Mouse (Mus musculus) mouse trophoblast stem cell (cell line): ENCODE data around the gene Fkbp6.

Source experiments
- in situ Hi-C, 2 experiments: fragments of 300-500 bp; cut with MseI, MboI; formaldehyde crosslinking; loops; 2 replicates in 1 of 2; 3 replicates in 1 of 2; pipeline ENCODE4 v1.15.1; 2025

Fkbp6 gene

DNA sequence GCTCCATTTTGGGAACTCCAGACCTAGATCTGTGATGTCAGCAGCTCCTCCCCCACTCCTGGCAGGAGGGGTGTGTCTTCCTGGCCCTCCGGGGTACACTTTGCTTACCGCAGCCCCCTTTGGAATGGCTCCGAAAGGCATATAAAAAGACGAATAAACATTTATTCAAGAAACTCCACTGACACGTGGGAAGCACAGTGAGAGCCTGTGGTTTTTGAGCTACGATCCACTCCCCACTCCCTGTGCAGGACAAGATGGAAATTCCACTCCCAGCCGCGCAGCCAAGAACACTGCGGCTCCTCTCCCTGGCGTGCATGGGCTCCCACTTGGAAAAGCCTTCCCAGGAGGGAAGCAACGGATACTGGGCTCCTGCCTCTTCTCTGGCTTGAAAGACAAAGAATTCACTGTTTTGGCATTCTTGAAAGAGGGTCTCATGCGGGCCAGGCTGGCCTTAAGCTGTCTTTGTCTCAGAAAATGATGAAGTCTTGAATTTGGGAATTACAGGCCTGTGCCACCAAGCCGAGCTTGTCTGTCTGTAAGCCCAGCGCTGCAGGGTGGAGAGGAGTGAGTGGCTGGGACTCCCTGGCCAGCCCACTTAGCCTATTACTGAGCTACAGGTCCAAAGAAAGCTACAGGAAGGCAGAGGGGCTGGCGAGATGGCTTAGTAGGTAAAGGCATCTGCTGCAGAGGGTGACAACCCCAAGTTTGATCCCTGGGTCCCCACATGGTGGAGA, 75.0 kb downstream of the Fkbp6 start:
- in situ Hi-C loops: no loop called here

DNA sequence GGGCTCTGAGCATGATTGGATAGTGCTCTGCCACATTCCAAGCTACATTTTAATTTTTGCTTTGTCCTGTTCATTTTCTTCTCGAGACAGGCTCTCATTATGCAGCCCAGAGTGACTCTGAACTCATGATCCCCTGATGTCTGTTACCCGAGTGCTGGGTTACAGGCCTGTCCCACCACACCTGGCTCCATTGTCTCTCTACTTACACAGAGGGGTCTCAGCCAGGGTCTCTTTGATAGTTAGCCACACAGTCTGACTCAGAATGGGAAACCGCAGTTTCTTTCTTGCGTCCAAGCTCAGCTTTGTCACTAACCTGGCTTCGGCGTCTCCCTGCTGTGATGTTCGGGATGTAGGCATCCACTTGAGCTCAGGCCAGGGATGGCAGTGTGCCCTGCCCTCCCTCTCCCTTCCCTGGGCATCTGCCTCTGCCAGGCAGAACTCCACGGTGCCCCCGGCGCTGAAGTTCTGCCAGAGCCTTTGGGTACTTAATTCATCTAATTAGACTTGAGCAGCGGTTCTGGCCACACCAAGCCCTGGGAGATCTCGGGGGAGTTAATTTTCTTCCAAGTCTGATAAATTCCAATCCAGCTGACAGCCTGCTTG, 78.2 kb downstream of the Fkbp6 start:
- in situ Hi-C loops: no loop called here

DNA sequence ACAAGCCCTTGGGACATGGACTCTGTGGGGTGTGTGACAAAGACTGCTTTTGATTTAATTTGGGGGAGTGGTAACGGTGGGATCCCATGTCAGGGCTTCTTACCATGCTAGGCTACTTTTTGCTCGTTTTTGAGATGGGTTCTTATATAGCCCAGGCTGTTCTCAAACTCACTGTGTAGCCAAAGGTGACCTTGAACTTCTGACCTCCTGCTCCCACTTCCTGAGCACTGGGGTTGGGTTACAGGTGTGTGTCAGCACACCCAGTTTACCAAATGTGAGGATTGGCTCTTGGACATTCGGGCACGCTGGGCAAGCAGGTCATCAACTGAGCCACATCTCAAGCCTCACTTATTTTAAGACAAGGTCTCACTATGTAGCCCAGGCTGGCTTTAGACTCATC, 79.5 kb downstream of the Fkbp6 start:
- in situ Hi-C loops: no loop called here

DNA sequence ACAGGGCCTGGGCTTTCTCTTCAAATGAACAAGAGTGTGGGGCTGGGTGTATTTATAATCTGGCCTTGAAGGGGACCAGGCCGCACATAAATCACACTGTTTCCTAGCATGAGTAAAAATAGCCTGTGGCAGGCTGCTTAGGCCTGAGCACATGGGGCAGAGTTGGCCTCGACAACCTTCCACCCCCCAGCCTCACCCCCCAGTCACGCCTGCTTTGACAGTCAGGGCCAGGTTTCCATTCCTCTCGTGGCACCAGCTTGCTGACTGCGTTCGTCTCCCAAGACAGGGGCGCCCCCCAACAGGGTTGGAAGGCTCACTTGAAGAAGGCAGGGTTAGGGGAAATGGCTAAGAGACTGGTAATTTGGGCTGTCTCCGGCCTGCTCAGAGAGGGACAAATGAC, 80.4 kb downstream of the Fkbp6 start:
- in situ Hi-C loops: no loop called here

DNA sequence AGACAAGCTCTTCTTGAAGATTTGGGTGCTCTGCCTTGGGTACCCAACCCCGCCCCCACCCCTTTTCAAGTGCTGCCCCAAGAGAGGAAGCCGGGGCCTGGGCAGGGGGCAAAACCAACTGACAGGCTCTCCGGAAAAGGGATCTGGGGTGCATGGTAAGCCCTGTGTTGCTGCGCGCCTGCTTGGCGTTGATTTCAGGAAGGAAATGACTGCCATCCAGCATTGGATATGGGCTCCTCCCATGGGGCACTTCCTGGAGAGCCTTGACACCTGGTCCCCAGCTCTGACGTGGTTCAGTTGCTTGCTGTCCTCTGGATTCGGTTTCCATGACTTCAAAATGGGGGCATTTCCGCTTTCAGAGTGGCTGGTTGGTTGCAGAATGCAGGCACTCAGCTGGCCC, 85.3 kb downstream of the Fkbp6 start:
- in situ Hi-C loops: no loop called here

DNA sequence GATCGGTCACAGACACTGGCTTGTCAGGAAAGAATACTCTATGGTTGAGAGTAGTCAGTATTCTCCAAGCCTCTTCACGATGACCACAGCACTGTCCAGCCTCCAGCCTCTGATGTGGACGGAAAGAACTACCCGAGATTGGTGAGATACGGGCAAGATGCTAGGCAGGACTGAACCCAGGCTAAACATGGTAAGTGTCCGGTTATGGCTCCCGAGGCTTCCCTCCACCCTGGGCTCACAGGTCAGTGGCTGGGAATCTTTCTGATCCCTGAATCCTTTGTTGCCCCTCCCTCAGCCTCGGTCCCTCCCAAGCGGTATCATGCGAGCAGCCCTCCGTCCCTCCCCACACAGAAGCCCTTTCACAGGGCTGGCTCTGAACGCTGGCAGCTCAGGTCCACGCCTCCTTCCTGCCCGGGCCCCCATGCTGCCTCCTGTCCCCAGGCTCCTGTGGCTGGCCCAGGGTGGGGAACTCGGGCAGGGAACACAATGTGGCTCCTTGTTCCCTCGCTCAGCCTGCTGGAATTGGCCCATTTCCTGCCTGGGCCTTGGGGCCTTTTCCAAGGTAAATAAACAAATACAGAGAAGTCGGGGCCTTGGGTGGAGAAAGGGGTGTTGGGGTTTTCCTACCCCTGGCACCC, 85.9 kb downstream of the Fkbp6 start:
- in situ Hi-C loops: no loop called here

DNA sequence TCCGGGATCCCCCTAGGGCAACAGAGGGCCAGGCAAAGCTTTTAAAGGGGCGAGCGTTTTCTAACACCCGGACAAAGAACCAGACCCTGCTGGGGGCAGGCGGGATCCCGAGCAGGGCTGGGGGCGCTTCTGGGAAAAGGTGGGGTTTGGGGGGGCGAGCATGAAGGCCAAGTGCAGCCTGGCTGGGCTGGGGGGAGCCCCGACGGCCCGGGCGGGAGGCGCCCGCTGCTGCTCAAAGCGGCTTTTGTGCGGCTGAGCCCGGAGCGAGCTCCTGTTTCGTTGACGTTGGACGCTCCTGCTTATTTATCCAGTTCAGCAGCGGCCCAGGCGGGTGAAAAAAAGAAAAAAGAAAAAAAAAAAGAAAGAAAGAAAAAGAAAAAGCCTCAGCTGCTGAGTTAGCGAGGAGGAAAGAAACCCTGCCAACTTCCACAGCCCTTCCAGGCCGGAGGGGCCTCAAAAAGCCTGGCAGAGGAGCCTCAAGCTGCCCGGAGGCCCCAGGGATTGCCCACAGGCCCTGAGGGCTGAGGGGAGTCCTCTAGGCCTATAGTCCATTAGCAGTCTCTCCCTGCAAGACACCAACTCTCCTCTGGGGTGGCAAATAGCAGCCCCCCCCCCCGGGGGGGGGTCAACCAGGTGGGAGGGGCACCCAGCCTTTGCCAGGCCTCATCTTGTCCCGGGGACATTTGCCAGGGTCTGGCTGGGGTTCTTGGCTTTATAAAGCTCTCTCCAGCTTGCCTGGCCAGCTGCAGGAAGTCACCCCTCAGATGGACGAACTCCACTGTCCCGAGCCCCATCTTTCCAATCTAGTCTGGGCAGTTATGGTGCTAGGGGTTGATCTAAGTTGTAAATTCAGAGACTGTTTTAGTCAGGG, 91.3 kb downstream of the Fkbp6 start:
- in situ Hi-C loops: no loop called here

DNA sequence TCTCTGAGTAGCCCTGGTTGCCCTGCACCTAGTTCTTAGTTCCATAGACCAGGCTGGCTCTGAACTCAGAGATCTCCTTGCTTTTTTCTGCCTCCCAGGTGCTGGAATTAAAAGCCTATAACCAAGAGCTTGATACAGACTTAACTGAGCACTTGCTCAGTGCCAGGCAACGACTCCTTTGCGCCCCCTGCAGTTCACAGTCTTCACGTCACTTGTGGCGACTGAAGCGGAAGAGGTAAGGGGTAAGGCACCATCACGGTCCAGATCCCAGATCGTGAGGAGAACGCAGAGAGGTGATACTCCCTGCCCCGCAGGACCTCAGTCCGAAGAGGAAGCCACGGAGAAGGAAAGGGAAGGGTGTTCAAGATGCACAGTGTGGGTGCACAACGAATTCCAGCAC, 92.3 kb downstream of the Fkbp6 start:
- in situ Hi-C loops: no loop called here

DNA sequence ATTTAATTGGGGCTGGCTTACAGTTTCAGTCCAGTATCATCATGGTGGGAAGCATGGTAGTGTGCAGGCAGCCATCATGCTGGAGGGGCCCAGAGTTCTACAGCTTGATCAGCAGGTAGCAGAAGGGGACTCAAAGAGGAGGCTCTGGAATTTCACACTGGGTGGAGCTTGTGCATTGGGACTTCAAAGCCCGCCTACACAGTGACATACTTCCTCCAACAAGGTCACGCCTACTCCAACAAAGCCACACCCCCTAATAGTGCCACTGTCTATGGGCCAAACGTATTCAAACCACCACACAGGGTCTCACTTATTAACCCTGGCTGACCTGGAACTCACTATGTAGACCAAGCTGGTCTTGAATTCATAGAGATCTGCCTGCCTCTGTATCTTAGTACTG, 93.7 kb downstream of the Fkbp6 start:
- in situ Hi-C loops: no loop called here

DNA sequence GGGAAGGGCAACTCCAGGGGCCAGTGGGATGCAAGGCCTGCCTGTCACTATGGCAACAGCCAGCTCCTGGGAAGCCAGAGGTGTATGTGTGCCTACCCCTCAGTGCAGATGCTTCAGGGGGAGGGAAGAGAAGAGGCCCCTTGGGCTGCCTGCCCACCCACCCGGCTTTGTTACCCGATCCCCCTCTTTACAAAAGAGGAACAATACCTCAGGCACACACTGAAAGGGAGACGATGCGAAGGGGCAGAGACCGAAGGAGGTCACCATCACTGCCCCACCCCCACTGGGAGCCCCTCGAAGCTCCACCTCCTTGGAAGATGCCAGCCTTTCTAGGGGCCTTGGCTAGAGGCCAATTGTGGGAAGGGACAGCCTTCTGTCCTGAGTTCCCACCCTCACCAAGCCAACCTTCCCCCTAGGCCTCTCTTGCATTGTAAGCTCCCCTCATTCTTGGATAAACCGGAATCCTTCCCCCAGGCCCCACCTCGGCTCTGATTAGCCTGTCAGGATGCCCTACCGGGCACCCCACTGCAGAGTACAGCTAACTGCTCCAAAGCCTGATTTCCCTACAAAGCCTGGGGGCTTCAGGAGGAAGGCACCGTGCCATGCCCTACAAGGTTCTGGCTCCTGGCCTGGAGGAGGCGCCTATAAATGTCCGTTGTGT, 96.0 kb downstream of the Fkbp6 start:
- in situ Hi-C loops: no loop called here

DNA sequence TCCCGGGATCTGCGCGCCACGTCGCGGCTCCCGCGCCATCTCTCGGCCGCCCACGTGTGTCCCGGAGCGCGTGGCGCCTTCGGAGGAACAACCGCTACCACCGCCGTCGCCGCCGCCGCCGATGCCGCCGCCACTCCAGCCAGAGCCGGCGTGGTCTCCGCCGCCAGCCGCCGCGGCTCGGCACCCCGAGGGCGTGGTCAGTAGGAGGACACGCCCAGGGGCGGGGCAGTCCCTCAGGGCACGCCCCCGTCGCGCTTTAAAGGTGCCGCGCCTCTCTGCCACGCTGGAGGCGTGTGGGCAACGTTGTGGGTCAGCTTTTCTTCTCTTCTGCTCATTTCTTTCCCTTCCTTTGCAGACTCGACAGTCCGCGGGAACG, 98.8 kb downstream of the Fkbp6 start, which contains the start of gene Fzd9:
Fzd9 (minus strand) TSS at position 152 of the 376 bp plus-strand sequence.
- in situ Hi-C loops: no loop called here

DNA sequence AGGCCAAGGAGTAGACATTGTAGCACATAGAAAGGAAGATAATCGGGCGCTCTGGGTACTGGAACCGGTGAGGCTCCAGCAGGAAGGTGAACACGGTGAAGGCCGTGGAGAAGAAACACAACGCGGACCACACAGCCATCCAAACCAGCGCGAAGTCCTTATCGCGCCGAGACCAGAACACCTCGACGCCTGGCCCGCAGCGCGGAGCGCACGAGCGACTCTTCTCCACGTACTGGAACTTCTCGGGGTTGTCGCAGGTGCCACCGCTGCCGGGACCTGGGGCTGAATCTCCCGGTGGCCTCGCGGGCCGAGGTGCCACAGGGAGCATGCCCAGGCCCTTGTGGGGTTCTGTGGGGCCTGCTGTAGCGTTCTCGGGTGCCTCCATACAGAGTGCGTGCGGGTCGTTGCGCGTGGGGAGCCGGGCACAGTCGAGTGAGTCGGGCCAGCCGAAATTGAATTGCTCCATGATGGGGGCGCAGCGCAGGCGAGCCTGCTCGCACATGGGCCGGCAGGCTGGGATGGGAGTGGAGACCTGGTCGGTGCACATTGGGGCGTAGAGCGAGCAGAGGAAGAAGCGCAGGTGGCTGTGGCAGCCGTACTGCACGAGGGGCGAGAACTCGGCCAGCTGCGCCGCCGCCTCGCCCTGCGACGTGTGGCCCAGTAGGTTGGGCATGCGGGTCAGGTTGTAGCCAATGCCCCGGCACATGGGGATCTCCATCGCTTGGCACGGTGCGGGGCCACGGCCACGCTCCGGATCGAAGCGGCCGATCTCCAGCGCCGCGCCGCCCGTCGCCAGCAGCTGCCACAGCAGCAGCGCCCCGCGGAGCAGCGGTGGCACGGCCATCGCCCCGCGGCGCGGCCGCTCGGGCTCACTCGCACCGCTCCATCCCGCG, 99.4 kb downstream of the Fkbp6 start:
- in situ Hi-C loops: no loop called here

DNA sequence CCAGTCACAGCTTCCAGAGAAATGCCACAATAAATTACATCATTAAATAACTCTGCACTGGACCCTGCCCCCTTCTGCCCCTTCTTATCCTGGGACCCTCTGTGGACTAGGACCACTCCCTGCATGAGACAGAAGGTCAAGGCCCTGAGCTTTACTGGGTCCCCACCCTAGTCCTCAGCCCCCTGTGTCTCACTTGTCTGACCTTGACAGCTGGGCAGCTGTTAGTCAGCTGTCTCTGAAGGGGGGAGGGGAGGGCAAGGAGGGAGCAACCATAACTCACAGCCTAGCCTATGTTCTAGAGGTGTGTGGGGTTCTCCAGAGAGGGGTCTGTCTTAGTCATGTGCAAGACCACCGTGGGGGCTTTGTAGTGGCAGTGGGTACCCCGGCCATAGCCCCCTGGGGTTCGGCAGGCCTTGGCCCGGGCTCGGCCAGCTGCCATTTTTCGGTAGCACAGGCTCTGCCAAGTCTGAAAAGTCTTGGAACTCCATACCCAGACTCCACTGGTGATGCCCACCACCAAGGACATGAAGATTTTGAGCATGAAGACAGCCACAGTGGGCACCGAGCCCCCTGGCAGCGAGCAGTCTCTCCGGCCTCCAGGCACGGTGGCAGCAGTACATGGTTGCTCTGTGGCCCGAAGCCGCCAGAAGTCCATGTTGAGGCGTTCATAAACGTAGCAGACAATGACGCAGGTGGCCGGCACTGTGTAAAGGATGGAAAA, 100.7 kb downstream of the Fkbp6 start:
- in situ Hi-C loops: no loop called here

DNA sequence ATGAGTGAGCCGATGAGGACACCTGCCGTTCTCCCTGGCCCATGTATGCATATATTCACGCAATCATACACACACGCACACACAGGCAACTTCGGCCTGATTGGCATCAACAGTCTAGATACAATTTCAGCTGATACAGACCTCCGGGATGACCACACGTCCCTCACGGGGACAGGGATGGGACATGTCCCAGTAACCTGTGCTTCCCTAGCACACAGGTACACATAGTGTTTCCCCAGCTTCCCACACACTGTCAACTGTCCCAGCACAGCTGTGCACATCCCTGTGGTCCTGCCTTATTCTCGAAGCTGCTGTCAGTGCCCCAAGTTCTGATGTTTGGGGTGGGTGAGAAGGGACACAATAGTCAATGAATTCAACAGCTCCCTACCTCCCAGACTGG, 102.5 kb downstream of the Fkbp6 start:
- in situ Hi-C loops: no loop called here

DNA sequence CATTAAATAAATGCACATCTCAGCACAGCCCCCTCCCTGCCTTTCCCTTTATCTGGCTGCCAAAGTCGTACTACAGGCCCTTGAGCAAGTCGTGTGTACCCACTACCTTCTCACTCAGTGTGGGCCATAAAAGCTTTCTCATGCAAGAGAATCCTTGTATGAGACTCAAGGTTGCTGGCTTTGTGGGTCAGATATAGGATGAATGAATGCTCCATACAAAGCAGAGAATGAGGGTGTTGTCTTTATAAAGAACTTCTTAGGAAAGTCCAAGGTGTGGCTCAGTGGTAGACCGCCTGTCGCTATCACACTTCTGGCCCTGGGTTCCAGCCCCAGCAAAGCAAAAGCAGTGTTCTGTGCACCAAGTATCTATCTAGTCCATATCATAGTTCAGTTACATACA, 103.3 kb downstream of the Fkbp6 start:
- in situ Hi-C loops: no loop called here

DNA sequence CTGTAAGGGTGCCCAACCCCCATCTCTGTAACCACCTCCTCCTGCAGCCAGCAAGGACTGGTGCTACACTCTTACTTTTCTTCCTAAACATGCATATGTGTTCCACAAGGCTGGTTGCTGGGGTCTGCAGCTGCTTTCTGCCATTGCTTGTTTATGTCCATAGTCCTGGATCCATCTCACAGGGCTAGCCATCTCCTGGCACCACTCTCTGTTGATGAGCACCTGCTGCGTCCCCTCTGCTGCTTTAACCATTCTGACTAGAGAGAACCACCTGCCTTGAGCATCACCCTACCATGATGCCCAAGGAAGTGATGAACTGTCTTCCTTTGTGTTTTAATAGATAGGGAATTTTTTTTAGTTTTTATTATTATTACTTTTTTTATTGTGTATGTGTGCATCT, 106.7 kb downstream of the Fkbp6 start:
- in situ Hi-C loops: no loop called here

DNA sequence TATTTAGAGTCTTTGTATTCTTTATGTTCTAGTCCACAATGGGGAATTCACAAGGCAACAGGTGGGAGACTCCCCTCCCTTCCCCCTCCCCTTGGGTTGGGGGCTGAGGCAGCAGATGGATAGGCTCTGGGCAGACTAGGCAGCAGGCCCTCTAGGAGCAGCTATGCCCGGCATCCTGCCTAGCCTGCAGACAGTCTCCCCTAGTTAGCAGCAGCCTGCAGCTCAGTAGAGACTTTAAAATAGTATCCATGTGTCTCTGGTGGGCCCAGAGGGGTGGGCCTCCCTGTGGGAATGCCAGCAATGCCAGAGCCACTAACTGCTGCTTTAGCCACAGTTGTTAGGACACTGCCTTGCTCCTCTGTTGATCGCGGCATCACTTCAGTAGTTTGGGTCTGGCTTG, 107.2 kb downstream of the Fkbp6 start:
- in situ Hi-C loops: no loop called here

DNA sequence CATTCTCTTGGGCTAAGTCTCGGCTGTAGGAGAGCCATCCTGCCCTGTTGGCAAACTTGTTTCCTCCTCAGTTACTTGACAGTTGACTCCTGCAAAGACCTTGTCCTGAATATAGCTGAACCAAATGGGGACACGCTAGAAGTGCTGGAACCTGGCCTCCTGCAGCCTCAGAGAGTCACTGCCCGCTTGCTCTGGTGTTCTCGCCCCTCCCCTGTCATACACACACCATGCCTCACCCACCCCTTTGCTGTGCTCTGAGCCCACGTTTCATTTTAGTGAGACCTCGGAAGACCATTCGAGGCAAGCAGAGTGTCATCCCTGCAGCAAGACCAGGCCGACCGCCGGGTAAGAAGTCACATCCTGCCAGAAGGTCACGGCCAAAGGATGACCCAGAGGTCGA, 107.7 kb downstream of the Fkbp6 start:
- in situ Hi-C loops: no loop called here
